In the genomic region with DNA sequence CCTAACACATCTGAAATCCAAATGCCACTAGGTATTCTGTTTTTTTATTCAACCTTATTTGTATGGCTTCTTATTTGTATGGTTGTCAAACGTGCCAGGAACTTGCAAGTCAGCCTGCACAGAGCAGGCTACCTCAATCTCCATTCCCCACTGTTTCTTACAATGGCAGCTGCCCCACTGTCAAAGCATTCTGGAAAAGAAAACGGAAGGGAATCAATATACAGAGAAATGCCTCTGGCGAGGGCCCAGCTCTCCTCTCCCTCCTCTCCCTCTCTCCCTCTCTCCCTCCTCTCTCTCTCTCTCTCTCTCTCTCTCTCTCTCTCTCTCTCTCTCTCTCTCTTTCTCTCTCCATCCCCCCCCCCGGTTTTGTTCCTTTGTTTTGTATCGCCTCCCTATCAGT, we compare ENCODE assay signal across 14 mouse cellular contexts.
DNase-seq lines count a peak whose midpoint lies in the region; ATAC-seq and TF ChIP-seq lines count a peak whose summit lies in the region.
"Had no signal": no experiment of that assay in that cellular context is flagged by ENCODE, and none has a peak within 500 bp of the region (broad histone marks: within the 10 kb centered on the region; RNA-seq: fewer than 3 reads in every experiment).

No protein-coding gene starts in this region.

- peak overlapping the region; percentile 36; the same call in 1 of the 2 replicates for H3K27ac ChIP-seq in lung, embryonic 15.5 days
- peak overlapping the region; percentile 55 for H3K27ac ChIP-seq in forebrain, embryonic 13.5 days
- H3K27ac ChIP-seq in hindbrain, embryonic 13.5 days = peak overlapping the region; percentile 67
- peak overlapping the region; percentile 62; the same call in 1 of the 2 replicates for H3K27ac ChIP-seq in midbrain, embryonic 16.5 days (ENCODE audit: low read length)

- ATAC-seq in lung, embryonic 15.5 days (ENCODE audit: borderline replicate concordance, extremely low read depth, low FRiP score, low TSS enrichment) = no peak
- no peak for ATAC-seq in forebrain, embryonic 13.5 days
- no peak for ATAC-seq in hindbrain, embryonic 13.5 days (ENCODE audit: low FRiP score)
- ATAC-seq in midbrain, embryonic 16.5 days = no peak
- ATAC-seq: lung, postnatal 0 days had no signal

- no peak overlapping the region for H3K9ac ChIP-seq in lung, embryonic 15.5 days
- no peak overlapping the region for H3K9ac ChIP-seq in forebrain, embryonic 13.5 days
- no peak overlapping the region for H3K9ac ChIP-seq in hindbrain, embryonic 13.5 days
- no peak overlapping the region for H3K9ac ChIP-seq in midbrain, embryonic 16.5 days (ENCODE audit: low read depth, low read length)

- WGBS in lung, embryonic 15.5 days = 28% methylated on average over 5 of the region's 5 CpGs
- WGBS in lung, adult 2 months = 40% methylated on average over 5 of the region's 5 CpGs
- 15% methylated on average over 5 of the region's 5 CpGs for WGBS in forebrain, embryonic 13.5 days
- 21% methylated on average over 5 of the region's 5 CpGs for WGBS in hindbrain, embryonic 13.5 days
- WGBS in midbrain, embryonic 16.5 days = 19% methylated on average over 5 of the region's 5 CpGs

- peaks cover 60% of the 10 kb centered on the region for H3K4me1 ChIP-seq in lung, embryonic 15.5 days
- peaks cover 22% of the 10 kb centered on the region for H3K4me1 ChIP-seq in lung, adult 2 months (ENCODE audit: control insufficient read depth, insufficient read depth, low read length)
- peaks cover 52% of the 10 kb centered on the region for H3K4me1 ChIP-seq in forebrain, embryonic 13.5 days
- peaks cover 51% of the 10 kb centered on the region for H3K4me1 ChIP-seq in hindbrain, embryonic 13.5 days (replicated peaks)
- H3K4me1 ChIP-seq in midbrain, embryonic 16.5 days (ENCODE audit: control insufficient read depth, insufficient read depth, low read length) = peaks cover 34% of the 10 kb centered on the region

- H3K4me3 ChIP-seq in lung, embryonic 15.5 days = no peak overlapping the region
- no peak overlapping the region for H3K4me3 ChIP-seq in lung, adult 2 months (replicated peaks; ENCODE audit: extremely low read depth, low read depth, low read length)
- H3K4me3 ChIP-seq in forebrain, embryonic 13.5 days = no peak overlapping the region
- no peak overlapping the region for H3K4me3 ChIP-seq in hindbrain, embryonic 13.5 days
- no peak overlapping the region for H3K4me3 ChIP-seq in midbrain, embryonic 16.5 days (ENCODE audit: low read depth, low read length)

- no peaks in the 10 kb centered on the region for H3K27me3 ChIP-seq in lung, embryonic 15.5 days
- no peaks in the 10 kb centered on the region for H3K27me3 ChIP-seq in forebrain, embryonic 13.5 days
- no peaks in the 10 kb centered on the region for H3K27me3 ChIP-seq in hindbrain, embryonic 13.5 days
- no peaks in the 10 kb centered on the region for H3K27me3 ChIP-seq in midbrain, embryonic 16.5 days (ENCODE audit: control insufficient read depth, insufficient read depth, low read depth, low read length)

- no peak overlapping the region for H3K4me2 ChIP-seq in lung, embryonic 15.5 days
- H3K4me2 ChIP-seq in forebrain, embryonic 13.5 days = no peak overlapping the region
- no peak overlapping the region for H3K4me2 ChIP-seq in hindbrain, embryonic 13.5 days
- H3K4me2 ChIP-seq in midbrain, embryonic 16.5 days (ENCODE audit: low read length) = no peak overlapping the region
- H3K4me2 ChIP-seq: heart, embryonic 11.5 days had no signal

- H3K9me3 ChIP-seq in lung, embryonic 15.5 days = no peaks in the 10 kb centered on the region
- no peaks in the 10 kb centered on the region for H3K9me3 ChIP-seq in forebrain, embryonic 13.5 days (replicated peaks)
- H3K9me3 ChIP-seq in hindbrain, embryonic 13.5 days = no peaks in the 10 kb centered on the region
- H3K9me3 ChIP-seq in midbrain, embryonic 16.5 days (replicated peaks; ENCODE audit: control insufficient read depth, low read length, poor library complexity, severe bottlenecking) = no peaks in the 10 kb centered on the region

- DNase-seq in lung, adult 2 months = no peak
- no peak for DNase-seq in cerebellum, postnatal 14 days
- DNase-seq in thymus, postnatal 14 days = no peak
- DNase-seq: cerebellum, adult 9-10 months; kidney, postnatal 4 days; liver; right cerebral cortex, postnatal 14 days; thymus, postnatal 36 days had no signal

- no peak for TF ChIP-seq CTCF in lung, adult 2 months (IDR thresholded peaks at IDR 0.05; ENCODE audit: insufficient read depth, low read length)

- no peaks in the 10 kb centered on the region for H3K36me3 ChIP-seq in lung, embryonic 15.5 days
- H3K36me3 ChIP-seq in forebrain, embryonic 13.5 days (ENCODE audit: poor library complexity, severe bottlenecking) = no peaks in the 10 kb centered on the region
- no peaks in the 10 kb centered on the region for H3K36me3 ChIP-seq in hindbrain, embryonic 13.5 days
- no peaks in the 10 kb centered on the region for H3K36me3 ChIP-seq in midbrain, embryonic 16.5 days (ENCODE audit: control insufficient read depth, insufficient read depth, low read length)

- TF ChIP-seq POLR2A in lung, adult 2 months (IDR thresholded peaks at IDR 0.05; ENCODE audit: borderline replicate concordance, extremely low read depth, low read depth, low read length) = no peak
